Mouse (Mus musculus) testis, postnatal 14 days (tissue): ENCODE data around the gene Sass6.
"Not testable (repeated sequence)": the region's sequence is repeated elsewhere in the genome, so short reads cannot be mapped to it uniquely, and the experiment has no call there.

Experiments used
- DNase-seq: peaks from one replicate; pipeline ENCODE4 v3.0.0; 2021; ENCODE audit warnings: low spot score

Gene Sass6

GRCm38 (mm10) chr3:116632971-116633370 lies 38.2 kb downstream of the Sass6 start:
- no peak for DNase-seq

- DNase-seq = no peak
Observed at GRCm38 (mm10) chr3:116634091-116634490, 39.3 kb downstream of the Sass6 start.

GRCm38 (mm10) chr3:116634853-116635252 lies 40.1 kb downstream of the Sass6 start:
- DNase-seq = no peak

- DNase-seq = no peak
Observed at GRCm38 (mm10) chr3:116635799-116636198, 41.0 kb downstream of the Sass6 start.

GRCm38 (mm10) chr3:116637693-116638476 lies 43.1 kb downstream of the Sass6 start:
- no peak for DNase-seq

GRCm38 (mm10) chr3:116638572-116638971 lies 43.8 kb downstream of the Sass6 start:
- no peak for DNase-seq

- DNase-seq = no peak
Observed at GRCm38 (mm10) chr3:116640024-116640423, 45.2 kb downstream of the Sass6 start.

GRCm38 (mm10) chr3:116641811-116642371 lies 47.1 kb downstream of the Sass6 start:
- no peak for DNase-seq

GRCm38 (mm10) chr3:116642373-116642772 lies 47.6 kb downstream of the Sass6 start:
- DNase-seq = no peak

GRCm38 (mm10) chr3:116646387-116646786 lies 51.6 kb downstream of the Sass6 start:
- no peak for DNase-seq

- no peak for DNase-seq
Observed at GRCm38 (mm10) chr3:116648805-116649204, 54.0 kb downstream of the Sass6 start.

- DNase-seq = no peak
Observed at GRCm38 (mm10) chr3:116650698-116651097, 55.9 kb downstream of the Sass6 start.

GRCm38 (mm10) chr3:116652033-116652446 lies 57.3 kb downstream of the Sass6 start:
- no peak for DNase-seq

- no peak for DNase-seq
Observed at GRCm38 (mm10) chr3:116653278-116653945, 58.6 kb downstream of the Sass6 start.

- DNase-seq = not testable (repeated sequence)
Observed at GRCm38 (mm10) chr3:116654051-116654450, 59.3 kb downstream of the Sass6 start.

- no peak for DNase-seq
Observed at GRCm38 (mm10) chr3:116656184-116656965, 61.6 kb downstream of the Sass6 start.

- no peak for DNase-seq
Observed at GRCm38 (mm10) chr3:116658928-116659565, 64.3 kb downstream of the Sass6 start.

- DNase-seq = no peak
Observed at GRCm38 (mm10) chr3:116659856-116660430, 65.2 kb downstream of the Sass6 start.

GRCm38 (mm10) chr3:116661288-116661869 lies 66.6 kb downstream of the Sass6 start:
- no peak for DNase-seq

GRCm38 (mm10) chr3:116661870-116662414 lies 67.2 kb downstream of the Sass6 start:
- DNase-seq = peak; percentile 81

GRCm38 (mm10) chr3:116662463-116662863 lies 67.7 kb downstream of the Sass6 start, which contains the start of gene Mfsd14a:
Gene Mfsd14a (minus strand): TSS chr3:116662677.
- DNase-seq = peak; percentile 98
